Mouse (Mus musculus) cerebellum, adult 2 months (tissue): ENCODE measurements around the gene Kifc3.

Source experiments
- CTCF ChIP-seq: fragments of 200-500 bp; IDR thresholded peaks from 2 replicates; pipeline ENCODE4 v1.5.1; 2011; ENCODE audit warnings: low read depth, mild to moderate bottlenecking, control low read depth, low read length, moderate library complexity, borderline replicate concordance; ENCODE audit not compliant: insufficient read depth
- POLR2A ChIP-seq: fragments of 200-500 bp; IDR thresholded peaks from 2 replicates; pipeline ENCODE4 v1.6.1; 2011; ENCODE audit warnings: low read length, control low read depth, borderline replicate concordance; ENCODE audit not compliant: insufficient read depth

DNA sequence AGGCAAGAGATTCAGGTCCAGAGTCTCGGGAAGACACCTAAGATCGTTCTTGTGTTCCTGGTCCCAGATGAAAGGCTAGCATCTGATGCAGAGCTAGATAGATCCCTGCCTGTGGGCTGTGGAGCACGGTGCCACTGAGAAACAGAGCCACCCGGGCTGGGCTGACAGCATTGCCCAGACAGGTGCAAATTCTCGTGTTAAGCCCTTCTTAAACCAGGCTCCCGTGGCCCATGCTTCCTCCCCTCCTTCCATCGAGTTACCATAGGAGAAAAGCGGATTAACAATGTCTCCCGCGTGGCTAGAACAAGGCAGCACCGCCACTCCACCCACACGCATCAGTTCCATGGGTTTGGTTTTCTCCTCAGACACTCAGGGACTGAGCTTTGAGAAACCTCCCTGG, 18.4 kb downstream of the Kifc3 start:
- TF ChIP-seq CTCF (no peak), POLR2A (no peak)
